22 mouse cellular contexts compared by ENCODE assay signal in the genomic region with DNA sequence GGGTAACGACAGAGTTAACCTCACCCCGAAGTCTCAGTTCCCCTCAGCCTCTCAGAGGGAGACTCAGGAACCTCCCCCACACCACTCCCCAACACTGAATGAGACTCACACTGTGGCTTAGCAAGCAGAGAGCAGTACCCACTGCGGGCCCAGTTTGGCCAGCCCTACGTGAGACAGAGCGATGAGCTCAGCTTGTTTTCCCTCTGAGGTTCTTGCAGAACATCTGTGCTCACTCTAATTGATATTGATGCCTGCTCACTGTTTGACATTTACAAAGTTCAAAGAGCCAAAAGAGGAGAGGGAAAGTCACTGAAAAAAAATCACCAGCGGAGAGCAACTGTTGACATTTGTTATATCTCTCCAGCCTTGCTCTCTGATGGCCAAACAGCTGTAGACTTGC. TPM values are rescaled to one million over a fixed set of nuclear protein-coding genes. Genes with fewer than 3 reads are reported as not detected.
DNase-seq lines count a peak whose midpoint lies in the region; ATAC-seq lines count a peak whose summit lies in the region.
"Had no signal": no experiment of that assay in that cellular context is flagged by ENCODE, and none has a peak within 500 bp of the region (broad histone marks: within the 10 kb centered on the region; RNA-seq: fewer than 3 reads in every experiment).

No protein-coding gene starts in this region.

- 67% methylated on average over 6 of the region's 6 CpGs for WGBS in liver, embryonic 12.5 days (ENCODE audit: insufficient replicate concordance)
- WGBS in liver, embryonic 11.5 days = 71% methylated on average over 6 of the region's 6 CpGs
- 83% methylated on average over 6 of the region's 6 CpGs for WGBS in forebrain, embryonic 14.5 days

- H3K27me3 ChIP-seq in liver, embryonic 12.5 days (replicated peaks) = no peaks in the 10 kb centered on the region
- no peaks in the 10 kb centered on the region for H3K27me3 ChIP-seq in liver, embryonic 11.5 days (replicated peaks; ENCODE audit: control insufficient read depth, insufficient read depth, low read length)
- no peaks in the 10 kb centered on the region for H3K27me3 ChIP-seq in forebrain, embryonic 14.5 days (replicated peaks; ENCODE audit: control insufficient read depth, insufficient read depth, low read length)
- H3K27me3 ChIP-seq: embryonic facial prominence, embryonic 12.5 days; forebrain, embryonic 13.5 days; hindbrain, embryonic 12.5 days; neural tube, embryonic 12.5 days had no signal

- H3K4me2 ChIP-seq in liver, embryonic 12.5 days = no peak overlapping the region
- H3K4me2 ChIP-seq in liver, embryonic 11.5 days = no peak overlapping the region
- H3K4me2 ChIP-seq in forebrain, embryonic 14.5 days (ENCODE audit: low read length) = no peak overlapping the region
- H3K4me2 ChIP-seq: embryonic facial prominence, embryonic 12.5 days; forebrain, embryonic 13.5 days; heart, embryonic 11.5 days; hindbrain, embryonic 12.5 days; neural tube, embryonic 12.5 days had no signal

- no peaks in the 10 kb centered on the region for H3K36me3 ChIP-seq in liver, embryonic 12.5 days
- H3K36me3 ChIP-seq in liver, embryonic 11.5 days (ENCODE audit: control insufficient read depth, insufficient read depth, low read length) = no peaks in the 10 kb centered on the region
- H3K36me3 ChIP-seq in forebrain, embryonic 14.5 days (ENCODE audit: control insufficient read depth, insufficient read depth, low read length) = no peaks in the 10 kb centered on the region
- H3K36me3 ChIP-seq: embryonic facial prominence, embryonic 12.5 days; hindbrain, embryonic 12.5 days; neural tube, embryonic 12.5 days had no signal

- no peak overlapping the region for H3K27ac ChIP-seq in liver, embryonic 12.5 days
- H3K27ac ChIP-seq in liver, embryonic 11.5 days (ENCODE audit: low read depth, low read length) = no peak overlapping the region
- no peak overlapping the region for H3K27ac ChIP-seq in forebrain, embryonic 14.5 days (ENCODE audit: low read depth, low read length)
- H3K27ac ChIP-seq: embryonic facial prominence, embryonic 12.5 days; forebrain, embryonic 13.5 days; hindbrain, embryonic 12.5 days; left cerebral cortex, adult 2 months; neural tube, embryonic 12.5 days had no signal

- DNase-seq in liver, embryonic 11.5 days (ENCODE audit: low spot score) = no peak
- peak; percentile 30 for DNase-seq in A20 (ENCODE audit: low read depth, low spot score)
- DNase-seq in forebrain, embryonic 14.5 days (ENCODE audit: low spot score) = no peak
- DNase-seq in neural tube, embryonic 10.5 days (ENCODE audit: extremely low spot score, low spot score) = no peak
- no peak for DNase-seq in urinary bladder, adult 2 months (ENCODE audit: low spot score)
- DNase-seq: adrenal gland, adult 2 months; B cell, adult 2 months; cerebellum, adult 8-10 months; kidney, postnatal 4 days; layer of hippocampus, adult 9-11 months; lung, adult 18-20 months; right cerebral cortex, adult 18-20 months had no signal

- peaks cover 43% of the 10 kb centered on the region for H3K4me1 ChIP-seq in liver, embryonic 12.5 days
- peaks cover 18% of the 10 kb centered on the region for H3K4me1 ChIP-seq in liver, embryonic 11.5 days (replicated peaks; ENCODE audit: control insufficient read depth, insufficient read depth, low read length)
- H3K4me1 ChIP-seq in forebrain, embryonic 14.5 days (ENCODE audit: control insufficient read depth, insufficient read depth, low read length) = no peaks in the 10 kb centered on the region
- H3K4me1 ChIP-seq: embryonic facial prominence, embryonic 12.5 days; forebrain, embryonic 13.5 days had no signal

- H3K4me3 ChIP-seq in liver, embryonic 12.5 days = no peak overlapping the region
- no peak overlapping the region for H3K4me3 ChIP-seq in liver, embryonic 11.5 days (ENCODE audit: low read depth, low read length)
- H3K4me3 ChIP-seq in forebrain, embryonic 14.5 days (ENCODE audit: low read depth, low read length) = no peak overlapping the region
- H3K4me3 ChIP-seq: embryonic facial prominence, embryonic 12.5 days; erythroblast, embryonic 14.5 days; forebrain, embryonic 13.5 days; hindbrain, embryonic 12.5 days; left cerebral cortex, adult 2 months; neural tube, embryonic 12.5 days had no signal

- 0 out of 2 replicates have a peak, but pooled peaks have one; percentile 17 for ATAC-seq in liver, embryonic 12.5 days
- ATAC-seq in liver, embryonic 11.5 days (replicated peaks; ENCODE audit: low FRiP score) = no peak
- ATAC-seq in common myeloid progenitor, adult 5-6 weeks (replicated peaks; ENCODE audit: low read depth, poor library complexity, severe bottlenecking) = 0 out of 2 replicates have a peak, but pooled peaks have one; percentile 12
- peak; percentile 26; the same call in 1 of the 2 replicates for ATAC-seq in megakaryocyte, adult 5-6 weeks (ENCODE audit: poor library complexity, severe bottlenecking)
- ATAC-seq in forebrain, embryonic 14.5 days = no peak
- ATAC-seq: forebrain, embryonic 13.5 days had no signal

- no peaks in the 10 kb centered on the region for H3K9me3 ChIP-seq in liver, embryonic 12.5 days (replicated peaks)
- H3K9me3 ChIP-seq in liver, embryonic 11.5 days (ENCODE audit: control insufficient read depth, low read length) = no peaks in the 10 kb centered on the region
- H3K9me3 ChIP-seq in forebrain, embryonic 14.5 days (replicated peaks; ENCODE audit: control insufficient read depth, low read length) = no peaks in the 10 kb centered on the region
- H3K9me3 ChIP-seq: embryonic facial prominence, embryonic 12.5 days; hindbrain, embryonic 12.5 days; neural tube, embryonic 12.5 days had no signal

- H3K9ac ChIP-seq in liver, embryonic 12.5 days = no peak overlapping the region
- H3K9ac ChIP-seq in liver, embryonic 11.5 days (ENCODE audit: low read depth, low read length) = no peak overlapping the region
- no peak overlapping the region for H3K9ac ChIP-seq in forebrain, embryonic 14.5 days (ENCODE audit: low read length)
- H3K9ac ChIP-seq: embryonic facial prominence, embryonic 12.5 days; forebrain, embryonic 13.5 days; hindbrain, embryonic 12.5 days; neural tube, embryonic 12.5 days had no signal

RNA-seq across cellular contexts. Expression of gene Tgm2, which starts 15.5 kb away (rescaled TPM):
- 69.4 and 69.9 TPM in 2 replicates for polyA plus RNA-seq in liver, embryonic 12.5 days (2016; fragmentation: Nextera tagmentation; extraction: Ambion mirVana)
- 49.5 and 49.7 TPM in 2 replicates for polyA plus RNA-seq in liver, embryonic 11.5 days (2014; fragmentation: Nextera tagmentation; extraction: Ambion mirVana)
- 3.8 and 5.4 TPM in 2 replicates for total RNA-seq in common myeloid progenitor, adult 5-6 weeks (2017)
- total RNA-seq in megakaryocyte, adult 5-6 weeks (2015) = 0.71 and 1.0 TPM in 2 replicates
- total RNA-seq in megakaryocyte, adult 5-6 weeks (2017) = 2.1 and 2.6 TPM in 2 replicates
- polyA plus RNA-seq in forebrain, embryonic 14.5 days (2014; fragmentation: Nextera tagmentation; extraction: Ambion mirVana) = 5.0 and 7.0 TPM in 2 replicates
- polyA plus RNA-seq in urinary bladder, adult 2 months (2012; rRNA removed) = 218 and 272 TPM in 2 replicates

Comparison
In these comparisons a context has a peak if more than half of its experiments do, and no peak if none do; other contexts are left out.
1. ATAC-seq: peak in liver, embryonic 12.5 days (single experiment), common myeloid progenitor, adult 5-6 weeks (single experiment) and megakaryocyte, adult 5-6 weeks (single experiment); none in liver, embryonic 11.5 days (single experiment) and forebrain, embryonic 14.5 days (single experiment).